Mouse (Mus musculus) embryonic fibroblast, embryonic 13.5 days (primary cell): ENCODE measurements around the gene Eif3l.

Experiments
- CTCF ChIP-seq: IDR thresholded peaks from 2 replicates; pipeline ENCODE4 v1.5.1; 2011; ENCODE audit warnings: mild to moderate bottlenecking, control low read depth, low read length, moderate library complexity, borderline replicate concordance; ENCODE audit not compliant: insufficient read depth
- POLR2A ChIP-seq: IDR thresholded peaks from 2 replicates; pipeline ENCODE4 v1.6.1; 2011; ENCODE audit warnings: low read depth, mild to moderate bottlenecking, control low read depth, low read length, moderate library complexity

DNA sequence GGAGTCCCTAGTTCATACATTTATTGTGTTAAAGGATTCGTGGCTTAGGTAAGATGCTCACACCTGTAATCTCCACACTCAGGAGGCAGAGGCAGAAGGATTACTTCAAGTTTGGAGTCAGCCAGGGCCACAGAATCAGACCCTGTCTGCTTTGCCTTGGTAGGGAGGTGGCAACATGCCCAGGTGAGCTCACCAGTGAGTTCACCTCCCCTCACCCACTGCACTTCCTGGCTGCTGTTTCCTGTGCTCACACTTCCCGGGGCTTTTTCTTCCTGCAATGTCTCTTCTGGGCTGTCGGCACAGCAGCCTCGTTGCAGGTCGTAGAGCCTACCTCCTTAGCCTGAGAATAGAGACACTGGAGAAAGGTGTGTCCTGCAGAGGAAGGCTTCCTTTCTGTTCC is 40.3 kb downstream of the Eif3l start:
- TF ChIP-seq CTCF (no peak), POLR2A (no peak)
